Mouse (Mus musculus): ENCODE measurements at regions not wholly inside any gene's neighbourhood (a gene's known extent, or its start where the extent isn't known, plus 50 kb on each side); places are given as distances from the start of the nearest gene placed in this dataset.

DNA sequence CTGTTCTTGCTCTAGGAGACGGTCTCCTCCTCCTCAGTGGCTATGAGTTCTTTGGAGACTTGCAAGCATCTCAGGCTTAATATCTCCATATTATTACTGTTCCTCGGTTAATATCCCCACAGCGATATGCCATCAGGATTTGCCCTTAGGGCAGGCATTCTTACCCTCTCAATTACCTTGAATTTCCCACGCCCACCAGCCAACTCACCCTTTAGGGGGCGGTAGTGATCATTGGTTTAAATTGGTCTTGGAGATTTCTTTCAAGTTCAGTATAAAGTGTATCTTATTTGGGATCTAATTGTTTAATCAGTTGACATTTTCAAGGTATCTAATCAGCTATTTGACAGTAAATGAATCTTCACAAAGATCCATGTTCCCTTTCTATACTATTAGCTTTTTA lies 162.5 kb downstream of the Emp1 start:
- no peak for ATAC-seq (ENCODE audit: low TSS enrichment)

DNA sequence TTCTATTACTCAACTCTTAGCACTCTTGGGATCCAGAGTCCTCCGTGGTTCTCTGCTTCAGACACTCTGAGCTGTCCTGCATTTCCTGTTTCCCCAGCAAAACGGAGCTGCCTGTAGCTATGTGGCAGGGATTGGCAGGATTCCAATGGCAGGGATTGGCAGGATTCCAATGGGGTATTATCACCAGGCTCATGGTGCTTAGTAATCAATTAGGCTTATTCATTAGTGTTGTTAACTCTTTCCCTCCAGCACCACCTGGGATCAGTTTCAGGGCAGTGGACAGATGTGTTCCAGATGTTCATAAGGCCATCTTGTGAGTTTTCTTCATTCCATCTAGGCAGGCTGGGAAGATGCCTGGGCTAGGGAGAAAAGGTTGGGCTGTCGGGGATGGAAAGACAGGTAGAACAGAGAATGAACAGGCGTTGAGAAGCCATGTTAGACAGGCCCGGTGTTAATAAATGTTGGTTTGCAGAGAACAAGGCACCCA lies 163.5 kb downstream of the Emp1 start:
- ATAC-seq (ENCODE audit: low TSS enrichment) = no peak

DNA sequence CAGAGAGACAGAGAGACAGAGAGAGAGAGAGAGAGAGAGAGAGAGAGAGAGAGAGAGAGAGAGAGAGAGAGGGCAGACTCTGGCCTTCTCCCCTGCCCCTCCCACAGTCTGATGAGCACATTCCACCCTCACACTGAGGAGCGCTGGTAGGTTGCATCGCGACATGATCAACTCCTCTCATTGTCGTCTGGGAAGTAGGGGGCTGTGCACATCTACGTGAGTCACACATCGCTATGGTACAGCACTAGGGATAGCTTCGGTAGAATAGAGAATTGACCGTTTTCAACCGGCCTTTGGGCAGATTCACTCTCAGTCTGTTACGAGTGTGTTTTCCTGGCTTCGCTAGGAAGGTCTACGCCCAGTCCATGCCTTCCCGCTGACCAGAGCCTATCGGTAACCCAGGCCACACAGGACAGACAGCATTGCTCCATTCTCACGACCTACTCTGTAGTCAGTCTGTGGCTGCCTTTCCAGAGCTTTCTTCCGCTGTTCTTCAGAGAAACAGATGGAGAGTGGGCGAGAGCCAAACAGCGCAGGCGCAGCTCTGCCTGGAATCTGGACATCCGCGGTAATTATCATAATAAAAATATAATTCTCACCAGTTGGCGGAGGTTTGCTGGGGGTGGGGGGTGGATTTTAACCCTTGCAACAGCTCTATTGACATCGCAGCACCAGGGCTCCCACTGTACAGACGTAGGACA lies 164.3 kb downstream of the Emp1 start:
- ATAC-seq (ENCODE audit: low TSS enrichment) = peak; percentile 85

DNA sequence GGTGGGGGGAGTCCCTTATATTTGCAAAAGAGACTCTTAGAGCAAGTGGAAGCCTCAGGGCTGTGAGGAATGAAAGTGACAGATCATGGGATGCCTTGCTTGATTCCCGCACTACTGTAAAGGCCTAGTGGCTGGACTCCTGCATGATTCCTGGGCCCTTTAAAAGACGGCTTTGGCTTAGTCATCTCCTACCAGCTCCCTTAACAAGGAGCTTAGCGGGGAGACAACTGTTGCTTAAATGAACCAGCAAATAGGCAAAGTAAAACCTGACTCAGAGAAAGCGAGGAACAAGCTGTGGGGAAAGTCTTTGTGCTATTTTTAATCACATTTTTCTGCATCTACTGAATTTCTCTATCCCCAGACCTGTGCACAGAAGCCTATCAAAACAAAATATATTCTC lies 165.5 kb downstream of the Emp1 start:
- ATAC-seq (ENCODE audit: low TSS enrichment) = peak; percentile 68

DNA sequence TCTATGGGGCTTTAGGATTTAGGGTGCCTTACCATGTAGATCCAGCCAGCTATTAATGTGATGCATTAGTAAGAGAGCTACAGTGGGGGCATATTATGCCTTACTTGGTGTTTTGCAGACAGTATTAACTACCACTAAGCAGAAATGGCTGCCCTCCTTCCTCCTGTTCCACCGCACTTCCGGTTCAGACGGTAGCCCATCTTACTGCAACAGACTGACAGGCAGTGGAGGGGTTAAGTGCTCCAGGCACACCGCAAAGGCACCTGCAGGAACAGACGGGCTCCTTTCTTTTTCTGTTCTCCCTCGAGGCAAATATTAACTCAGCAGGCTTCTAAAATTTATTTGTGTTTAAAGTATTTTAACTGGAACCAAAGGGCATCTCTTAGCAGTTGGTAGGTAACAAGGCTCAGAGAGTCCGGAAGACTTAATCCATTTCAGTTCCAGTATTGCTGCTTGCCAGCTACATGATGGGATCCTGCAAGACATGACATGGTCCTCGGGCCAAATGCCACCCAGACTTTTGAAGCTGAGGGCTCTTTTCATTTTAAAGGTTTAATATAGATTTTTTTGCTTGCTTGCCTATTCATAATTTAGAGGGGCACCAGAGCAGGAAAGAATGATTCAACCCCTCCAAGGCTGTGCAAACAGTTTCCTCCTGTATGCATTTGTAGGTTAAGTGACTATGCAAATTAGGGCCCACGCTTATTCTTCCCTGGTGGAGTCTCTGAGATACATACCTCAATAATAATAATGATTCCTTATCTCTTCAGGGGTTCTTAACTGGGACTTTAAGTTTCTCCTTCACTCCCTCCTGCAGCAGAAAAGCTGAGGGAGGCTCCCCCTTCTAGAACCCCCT lies 177.7 kb downstream of the Emp1 start:
- ATAC-seq (ENCODE audit: low TSS enrichment) = peak; percentile 55; the same call in 1 of the 2 replicates

DNA sequence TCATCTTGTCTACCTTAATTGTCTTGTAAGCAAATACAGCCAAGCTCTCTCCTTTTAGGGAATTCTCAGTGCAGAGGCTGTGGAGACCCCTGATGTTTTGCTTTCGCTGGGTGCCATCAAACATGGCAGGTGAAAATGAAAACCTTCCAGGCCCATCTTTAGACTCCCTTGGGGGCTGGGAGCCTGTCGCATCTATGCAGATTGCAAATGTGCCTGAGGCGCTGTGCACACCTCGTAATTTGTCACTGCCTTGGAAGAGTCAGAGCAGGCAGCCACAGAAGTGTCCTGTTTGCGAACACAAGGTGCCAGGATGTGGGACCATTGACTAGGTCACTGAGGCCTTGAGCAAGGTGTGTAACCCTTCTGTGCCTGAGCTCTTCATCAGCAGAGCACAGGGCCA lies 179.2 kb downstream of the Emp1 start:
- ATAC-seq (ENCODE audit: low TSS enrichment) = no peak

DNA sequence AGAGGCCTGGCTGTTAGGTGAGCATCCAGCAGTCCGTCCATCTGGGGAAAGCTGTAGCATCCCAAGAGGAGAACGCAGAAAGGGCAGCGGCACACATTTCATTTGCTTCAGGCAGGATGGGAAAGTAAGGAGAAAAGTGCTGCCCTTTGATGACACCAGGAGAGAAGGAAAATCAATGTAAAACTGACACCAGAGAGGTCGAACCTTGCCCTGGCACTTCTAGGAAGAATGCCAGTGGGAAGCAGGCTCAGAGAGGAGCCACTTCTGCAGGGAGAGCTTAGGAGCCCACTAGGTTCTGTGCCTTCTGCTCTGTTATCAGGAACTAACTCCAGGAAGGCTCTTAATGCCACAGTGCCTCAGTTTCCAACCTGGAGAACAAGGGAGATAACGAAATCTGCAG lies 180.0 kb downstream of the Emp1 start:
- ATAC-seq (ENCODE audit: low TSS enrichment) = no peak

DNA sequence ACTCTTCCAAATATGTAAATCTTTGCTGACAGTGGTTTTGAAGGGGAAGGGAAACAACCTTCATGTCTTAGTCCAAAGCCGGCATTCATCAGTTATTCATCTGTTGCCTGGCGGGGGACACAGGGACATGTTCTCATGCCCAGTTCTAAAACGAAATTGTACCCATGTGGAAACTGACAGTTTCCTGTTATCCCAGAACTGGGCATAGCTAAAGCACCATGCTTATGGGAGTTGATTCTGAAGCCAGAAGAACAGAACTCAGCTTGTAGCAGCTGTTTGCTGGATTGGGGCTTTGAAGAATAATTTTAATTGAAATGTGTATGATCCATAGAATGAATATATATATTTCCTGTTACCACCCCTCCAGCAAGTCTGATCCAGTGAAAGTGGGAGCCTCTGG lies 181.0 kb downstream of the Emp1 start:
- ATAC-seq (ENCODE audit: low TSS enrichment) = no peak

DNA sequence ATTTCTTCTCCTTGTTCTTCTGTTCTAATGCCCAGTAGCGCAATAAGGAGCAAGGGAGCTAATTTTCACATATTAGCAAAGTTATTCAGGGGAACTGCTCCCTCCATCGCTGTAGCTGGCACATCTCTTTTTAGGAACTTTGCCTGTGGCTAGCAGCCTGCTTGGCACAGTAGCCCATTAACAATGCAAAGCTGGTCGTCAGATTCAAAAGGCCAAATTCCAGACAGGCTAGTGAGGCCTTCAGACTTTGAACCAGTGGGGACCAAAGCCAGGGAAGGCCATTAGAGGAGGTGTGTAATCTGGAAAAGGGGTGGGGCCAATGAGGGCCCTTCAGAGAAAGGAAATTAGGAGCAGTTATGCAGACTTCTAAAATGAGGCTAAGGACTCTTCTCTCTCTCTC lies 181.5 kb downstream of the Emp1 start:
- ATAC-seq (ENCODE audit: low TSS enrichment) = no peak

DNA sequence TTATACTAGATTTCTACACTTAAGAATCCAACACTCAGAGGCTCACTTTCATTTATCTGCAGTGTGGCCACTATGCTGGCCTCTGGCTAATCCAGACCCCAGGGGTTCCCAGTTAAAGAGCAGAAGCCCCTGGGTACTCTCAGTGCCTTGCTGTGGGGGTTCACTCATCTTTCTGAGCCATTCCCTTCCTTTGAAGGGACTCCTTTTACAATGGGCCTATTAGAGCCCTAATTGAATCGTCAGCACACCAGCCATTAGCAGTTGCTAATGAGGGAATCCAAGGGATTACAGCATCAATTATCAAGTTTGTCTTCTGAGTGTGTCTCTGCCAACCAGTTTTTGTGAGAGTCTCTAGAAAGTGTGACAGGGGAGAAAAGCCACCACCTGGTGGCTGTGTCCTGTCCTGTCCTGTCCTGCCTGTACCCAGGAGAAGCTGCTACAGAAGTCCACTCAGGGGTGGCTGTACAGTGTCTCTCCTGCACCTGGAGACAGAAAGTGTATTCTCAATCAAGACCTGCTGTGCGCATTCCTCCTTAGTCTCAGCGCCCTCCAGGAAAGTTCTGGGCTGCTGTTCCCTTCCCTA lies 188.1 kb downstream of the Emp1 start:
- no peak for ATAC-seq (ENCODE audit: low TSS enrichment)

DNA sequence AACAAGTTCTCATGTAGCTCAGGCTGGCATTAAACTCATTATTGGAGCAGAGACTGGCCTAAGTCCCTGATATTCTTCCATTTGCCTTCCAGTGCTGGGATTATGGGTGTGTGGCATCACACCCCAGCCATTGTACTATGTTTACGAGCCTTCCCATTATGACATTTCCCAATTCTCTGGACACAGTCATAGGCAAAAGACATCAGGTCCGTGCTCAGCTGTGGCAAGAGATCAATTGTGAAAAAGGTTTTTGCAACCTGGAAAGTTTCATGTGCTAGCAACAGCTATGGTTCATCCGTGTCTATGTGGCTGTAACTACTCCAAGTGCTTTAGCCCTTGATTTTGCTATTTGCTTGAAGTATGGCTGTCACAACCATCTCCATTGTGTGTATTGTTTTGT lies 190.1 kb downstream of the Emp1 start:
- no peak for ATAC-seq (ENCODE audit: low TSS enrichment)

DNA sequence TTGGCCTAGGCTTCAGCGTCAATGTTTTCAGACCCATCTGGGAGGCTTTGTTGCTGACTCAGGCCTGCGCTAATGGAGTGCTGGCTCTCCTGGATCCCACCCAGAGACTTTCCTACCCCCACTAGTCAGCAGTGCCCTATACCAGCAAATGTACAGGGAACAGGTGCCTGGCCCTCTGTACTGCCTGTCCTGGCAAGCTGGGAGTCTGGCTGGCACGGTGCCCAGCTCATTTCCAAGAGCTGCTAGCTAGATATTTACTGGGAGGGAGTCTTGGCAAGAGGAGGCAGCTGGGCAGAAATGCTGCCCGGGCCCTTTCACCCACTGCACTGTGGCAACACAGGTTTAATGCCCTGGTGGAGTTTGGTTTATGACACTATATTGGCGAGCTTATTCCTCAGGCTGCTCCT lies 197.2 kb downstream of the Emp1 start:
- peak; percentile 81 for ATAC-seq (ENCODE audit: low TSS enrichment)

DNA sequence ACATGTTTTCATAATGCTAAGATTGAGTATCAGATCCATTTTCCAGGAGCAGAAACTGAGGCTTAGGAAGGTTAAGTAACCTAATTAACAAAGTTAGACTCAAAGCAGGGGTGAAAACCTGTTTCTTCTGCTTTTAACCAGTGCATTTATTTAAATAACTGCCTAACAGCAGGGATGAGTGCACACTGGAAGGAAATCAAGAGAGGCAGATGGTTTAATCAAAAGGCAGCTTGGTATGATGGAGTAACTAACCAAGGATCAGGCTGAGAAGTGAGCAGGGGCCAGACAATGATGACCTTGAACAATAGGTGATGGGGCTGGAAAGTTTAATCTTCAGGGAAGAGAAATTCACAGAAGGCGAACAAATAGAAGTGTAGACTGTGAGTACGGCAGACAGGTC lies 199.9 kb downstream of the Emp1 start:
- no peak for ATAC-seq (ENCODE audit: low TSS enrichment)

DNA sequence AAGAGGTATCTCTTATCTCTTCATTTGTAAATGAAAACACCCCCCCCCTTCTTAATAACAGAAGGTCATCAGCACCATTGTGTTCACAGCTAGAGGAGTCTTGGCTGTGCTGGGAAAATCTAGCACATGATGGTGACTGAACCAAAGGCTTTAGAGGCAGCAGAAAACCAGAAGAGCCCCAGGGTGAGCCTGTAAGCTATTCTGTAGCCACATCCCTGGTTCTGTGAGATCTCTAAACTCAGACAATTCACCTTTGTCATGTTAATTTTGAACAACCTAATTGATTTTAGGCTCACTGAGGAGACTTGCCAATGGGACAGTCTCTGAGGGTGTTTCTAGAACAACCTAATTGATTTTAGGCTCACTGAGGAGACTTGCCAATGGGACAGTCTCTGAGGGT lies 201.4 kb downstream of the Emp1 start:
- ATAC-seq (ENCODE audit: low TSS enrichment) = no peak

DNA sequence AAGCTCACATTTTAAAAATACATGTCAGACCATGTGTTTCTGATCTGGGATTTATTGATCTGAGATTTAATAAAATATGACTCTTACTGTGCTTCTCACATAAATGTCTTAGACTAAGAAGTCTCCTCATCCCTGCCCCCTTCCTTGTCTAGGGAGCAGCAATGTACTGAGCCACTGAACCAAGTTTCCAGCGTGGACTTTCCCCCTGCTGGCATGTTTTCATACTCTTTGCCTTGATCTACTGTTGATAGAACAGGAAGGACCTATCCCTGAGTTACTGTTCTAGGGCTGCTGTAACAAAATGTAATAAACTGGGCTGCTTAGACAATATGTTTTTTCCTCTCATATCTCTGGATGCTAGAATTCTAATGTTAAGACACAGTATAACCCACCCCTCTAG lies 206.7 kb downstream of the Emp1 start:
- no peak for ATAC-seq (ENCODE audit: low TSS enrichment)

DNA sequence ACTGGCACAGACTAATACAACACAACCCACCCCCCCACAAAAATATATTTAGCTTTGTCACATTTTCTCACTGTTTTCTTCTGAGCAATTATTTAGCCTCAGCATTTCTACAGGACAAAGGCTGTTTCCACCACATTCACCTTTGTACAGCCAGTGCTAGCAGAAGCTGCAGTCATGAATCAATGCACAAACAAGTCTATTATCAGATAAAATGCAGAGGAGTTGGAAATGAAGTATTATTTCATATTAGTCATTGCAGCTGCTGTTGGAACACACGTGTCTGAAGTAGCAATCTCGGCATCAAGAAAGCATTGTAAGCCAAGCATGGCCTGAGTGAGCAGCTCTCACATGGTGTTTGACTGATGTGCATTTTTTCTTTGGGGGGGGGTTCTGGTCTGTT lies 212.9 kb downstream of the Emp1 start:
- ATAC-seq (ENCODE audit: low TSS enrichment) = no peak

DNA sequence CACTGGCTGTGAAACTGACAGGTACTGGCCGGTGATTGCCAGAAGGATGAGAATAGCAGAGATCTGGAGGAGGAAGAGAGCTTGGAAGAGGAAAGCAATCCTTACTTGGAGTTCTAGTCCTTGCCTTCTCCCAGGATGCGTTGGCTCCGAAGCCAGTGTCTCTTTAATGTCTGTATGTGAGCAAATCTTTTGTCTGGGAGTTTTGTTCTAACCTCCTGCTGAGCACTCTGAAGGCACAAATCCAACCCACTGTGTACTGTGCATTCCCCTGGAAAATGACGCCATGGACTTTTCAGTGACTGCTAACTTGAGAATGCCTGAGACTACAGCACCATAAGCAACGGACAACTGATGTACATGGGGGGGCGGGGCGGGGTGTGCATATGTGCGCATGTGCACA lies 216.4 kb downstream of the Emp1 start:
- ATAC-seq (ENCODE audit: low TSS enrichment) = peak; percentile 60

DNA sequence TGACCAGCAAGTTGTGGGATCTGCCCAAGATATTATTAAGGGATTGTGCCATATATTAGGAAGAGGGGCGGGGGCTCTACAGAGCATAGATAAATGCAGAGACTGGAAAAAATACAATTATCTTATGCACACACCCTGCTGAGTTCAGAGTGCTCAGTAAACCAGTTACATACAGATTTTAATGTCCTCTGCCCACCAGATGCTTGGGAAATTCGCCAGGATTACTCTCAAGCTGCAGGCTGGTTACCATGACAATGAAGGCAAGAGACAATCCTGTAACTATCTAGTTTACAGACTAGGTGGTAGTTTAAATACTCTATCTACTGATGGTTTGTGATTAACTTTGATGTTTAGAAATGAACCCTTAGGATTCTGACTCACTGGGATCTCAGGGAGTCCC lies 220.2 kb downstream of the Emp1 start:
- ATAC-seq (ENCODE audit: low TSS enrichment) = peak; percentile 38; the same call in 1 of the 2 replicates

DNA sequence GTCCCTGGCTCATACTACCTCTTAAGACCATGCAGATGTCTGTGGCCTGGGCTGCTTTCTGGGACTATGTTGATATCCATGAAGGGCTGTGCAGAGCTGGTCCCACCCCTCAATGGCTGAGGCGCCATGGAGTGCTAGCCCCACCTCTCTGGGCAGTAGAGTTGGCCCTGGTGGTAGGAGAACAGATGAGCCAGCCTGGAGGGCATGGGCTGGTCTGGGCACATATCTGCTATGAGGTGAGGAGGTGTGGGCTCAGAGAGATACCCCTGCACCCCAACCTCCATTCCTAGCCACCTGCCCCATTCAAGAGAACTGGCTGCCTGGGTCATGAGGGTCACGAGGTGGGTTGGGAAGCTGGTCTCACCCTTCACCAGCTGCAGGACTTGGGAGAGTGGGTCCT lies 222.4 kb downstream of the Emp1 start:
- ATAC-seq (ENCODE audit: low TSS enrichment) = no peak

DNA sequence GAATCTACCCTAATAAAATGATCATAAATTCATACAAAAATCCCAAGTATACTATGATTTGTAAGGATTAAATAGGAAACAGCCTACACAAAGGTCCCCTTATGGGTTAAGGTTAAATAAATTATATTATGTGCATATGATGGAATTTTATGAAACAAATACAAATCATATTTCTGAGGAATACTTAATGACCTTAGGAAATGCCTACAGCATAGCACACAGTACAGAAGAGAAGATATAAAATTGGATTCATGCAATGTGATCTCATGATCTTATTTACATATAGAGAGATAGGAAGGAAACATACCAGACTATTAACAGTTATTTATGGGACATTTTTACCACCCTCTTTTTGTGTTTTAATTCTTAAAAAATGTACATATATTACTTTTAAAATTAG lies 227.7 kb downstream of the Emp1 start:
- ATAC-seq (ENCODE audit: low TSS enrichment) = no peak

DNA sequence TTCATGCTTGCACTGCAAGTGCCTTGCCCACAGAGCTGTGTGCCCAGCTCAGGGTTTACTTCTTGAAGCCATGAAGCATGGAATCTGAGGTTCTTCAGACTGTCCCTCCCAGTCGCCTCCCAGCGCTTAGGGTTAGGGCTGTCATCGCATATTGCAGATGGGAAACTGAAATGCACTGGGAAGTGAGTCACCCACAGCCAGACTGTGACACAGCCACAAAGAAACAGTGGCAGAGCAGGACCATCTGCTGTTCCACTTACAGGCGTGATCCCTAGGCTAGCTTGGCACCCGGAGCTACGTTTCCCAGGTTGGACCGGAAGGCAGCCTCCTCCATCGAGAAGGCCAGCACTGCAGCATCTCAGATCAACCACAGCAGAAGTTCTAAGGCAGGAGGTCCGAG lies 228.7 kb downstream of the Emp1 start:
- peak; percentile 88 for ATAC-seq (ENCODE audit: low TSS enrichment)

DNA sequence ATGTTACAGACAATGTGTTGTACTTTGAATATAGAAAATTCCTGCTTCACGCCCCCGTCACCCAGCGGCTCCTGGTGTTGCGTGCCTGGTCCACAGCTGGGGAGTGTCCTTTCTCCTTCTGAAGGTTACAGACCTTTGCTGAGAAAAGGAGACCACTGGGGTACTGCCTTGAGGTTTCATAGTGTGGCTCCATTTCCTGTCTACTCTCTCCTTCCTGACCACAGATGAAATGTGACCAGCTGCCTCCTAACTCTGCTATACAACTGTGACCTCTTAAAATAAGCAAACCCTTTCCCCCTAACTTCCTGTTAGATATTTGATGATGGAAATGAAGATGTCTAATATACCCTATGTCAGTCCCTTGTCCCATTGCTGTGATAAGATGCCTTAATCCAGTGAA lies 234.0 kb downstream of the Emp1 start:
- no peak for ATAC-seq (ENCODE audit: low TSS enrichment)

Measured in frontal cortex, adult (tissue).